Mouse (Mus musculus) gastrocnemius, adult 8-10 months (tissue): ENCODE measurements around the gene Tor2a. TPM values are rescaled to one million over a fixed set of nuclear protein-coding genes. Genes with fewer than 3 reads are reported as not detected.

ENCODE experiments used
- DNase-seq, 2 experiments: peaks; one replicate each; pipeline ENCODE4 v3.0.0; 2022; ENCODE audit warnings: low spot score in 2 of 2
- microRNA-seq: library from miRNA; unstranded; fragments of <30 nt; microRNA quantifications from one replicate; pipeline ENCODE4 v1.2.0, GENCODE M21; 2022
- total RNA-seq, 4 experiments: library from RNA; stranded (reverse); gene quantifications; 2 replicates each; pipeline ENCODE4 v1.2.4; 2022

Tor2a gene
- total RNA-seq, 4 experiments from 2014 or later: 4.3 to 5.1 (median 4.6) TPM

DNA sequence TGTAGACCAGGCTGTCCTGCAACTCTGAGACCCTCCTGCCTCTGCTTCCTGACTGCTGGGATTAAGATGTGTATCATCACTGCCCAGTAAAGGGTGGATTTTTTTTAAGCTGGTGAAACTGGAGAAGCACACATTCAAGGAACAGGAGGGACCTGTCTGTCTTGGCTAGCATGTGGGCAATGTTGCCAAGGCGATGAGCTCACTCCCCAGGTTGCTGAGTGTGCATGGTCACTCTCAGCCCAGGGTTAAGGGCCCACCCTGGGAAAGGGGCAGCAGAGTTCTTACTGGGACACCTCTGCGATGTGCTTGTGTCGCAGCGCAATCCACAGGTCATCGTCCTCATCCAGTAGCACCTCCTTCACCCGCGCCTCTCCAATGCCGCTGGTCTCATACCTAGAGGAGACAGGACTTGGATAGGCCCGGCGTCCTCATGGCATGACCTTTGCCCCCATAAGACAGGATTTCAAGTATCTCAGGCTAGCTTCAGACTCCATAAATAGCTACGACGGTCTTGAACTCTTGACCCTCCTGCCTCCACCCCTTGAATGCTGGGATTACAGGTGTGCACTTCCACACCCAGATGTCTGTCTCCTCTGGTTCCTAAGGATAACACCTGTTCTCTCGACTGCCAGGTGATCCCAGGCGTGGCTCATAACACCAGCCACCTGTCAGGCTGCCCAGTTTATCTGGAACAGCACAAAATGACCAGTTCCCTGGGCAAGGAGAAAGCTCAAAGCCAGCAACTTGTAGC, 52.0 kb downstream of the Tor2a start:
- DNase-seq: no peak

Small RNAs within 50 kb of the gene (microRNA-seq; reads per million reads assigned to microRNA genes)
- gene Mir2861 (not detected), gene Mir3960 (not detected)

Other genes with a start within 250 kb of the Tor2a start
- gene Fam102a, start 221.9 kb upstream of the Tor2a start, total RNA-seq: 1 to 10 TPM; 1.6 to 3.8 (median 2.9) TPM
- gene Dpm2, start 186.4 kb upstream of the Tor2a start, total RNA-seq: 10 to 100 TPM in 3 of 4 experiments, 1 to 10 TPM in 1; 9.2 to 15.0 (median 10.6) TPM
- not detected for gene Pip5kl1, start 182.4 kb upstream of the Tor2a start, total RNA-seq
- gene 9430097D07Rik, start 181.6 kb upstream of the Tor2a start, total RNA-seq: not detected
- 10 to 100 TPM; 11.4 to 15.5 (median 13.8) TPM for gene St6galnac4, start 170.1 kb upstream of the Tor2a start, total RNA-seq
- 10 to 100 TPM; 48.6 to 61.3 (median 54.9) TPM for gene St6galnac6, start 157.5 kb upstream of the Tor2a start, total RNA-seq
- 1,000 to 10,000 TPM; 1,455 to 1,877 (median 1,746) TPM for gene Ak1, start 135.5 kb upstream of the Tor2a start, total RNA-seq
- 10 to 100 TPM; 17.4 to 26.6 (median 20.5) TPM for gene Eng, start 110.6 kb upstream of the Tor2a start, total RNA-seq
- gene Fpgs, start 53.1 kb upstream of the Tor2a start, total RNA-seq: 1 to 10 TPM; 4.2 to 5.8 (median 4.7) TPM
- 10 to 100 TPM; 17.0 to 22.2 (median 20.8) TPM for gene Cdk9, start 44.2 kb upstream of the Tor2a start, total RNA-seq
- gene Sh2d3c, start 36.2 kb upstream of the Tor2a start, total RNA-seq: 1 to 10 TPM; 3.3 to 6.6 (median 6.1) TPM
- not detected for gene 6330409D20Rik, start 16.2 kb upstream of the Tor2a start, total RNA-seq
- gene Ttc16, start 18.4 kb downstream of the Tor2a start, total RNA-seq: under 1 TPM in 1 of 4 experiments, not detected in 3; 0.09 TPM
- gene Ptrh1, start 18.6 kb downstream of the Tor2a start, total RNA-seq: 1 to 10 TPM; 1.4 to 3.8 (median 2.3) TPM
- gene Cfap157, start 27.2 kb downstream of the Tor2a start, total RNA-seq: not detected
- gene Stxbp1, start 90.0 kb downstream of the Tor2a start, total RNA-seq: 1 to 10 TPM; 2.0 to 2.6 (median 2.1) TPM
- gene Fam129b, start 118.9 kb downstream of the Tor2a start, total RNA-seq: 1 to 10 TPM; 3.8 to 6.3 (median 5.4) TPM
- gene Rpl12, start 204.3 kb downstream of the Tor2a start, total RNA-seq: 100 to 1,000 TPM in 2 of 4 experiments, 10 to 100 TPM in 2; 77.4 to 121 (median 96.8) TPM
- gene Lrsam1, start 204.4 kb downstream of the Tor2a start, total RNA-seq: 10 to 100 TPM; 10.1 to 14.6 (median 11.8) TPM
- 10 to 100 TPM in 3 of 4 experiments, 1 to 10 TPM in 1; 9.6 to 12.7 (median 10.2) TPM for gene Slc2a8, start 224.8 kb downstream of the Tor2a start, total RNA-seq